Mouse (Mus musculus) adrenal gland, adult 2 months (tissue): ENCODE measurements around the gene Stxbp1. TPM values are rescaled to one million over a fixed set of nuclear protein-coding genes. Genes with fewer than 3 reads are reported as not detected.

Experiments used
- DNase-seq: peaks from one replicate; pipeline ENCODE4 v3.0.0; 2021
- polyA plus RNA-seq: library from polyadenylated mRNA; depleted of rRNA; stranded (reverse); fragments of >200 nt; gene quantifications from 2 replicates; pipeline ENCODE4 v1.2.3, GENCODE M21; 2012; rRNA removed
- total RNA-seq, 2 experiments: library from RNA; stranded (reverse); gene quantifications; 2 replicates each; pipeline ENCODE4 v1.2.3; 2021

The Stxbp1 gene
- total and polyA plus RNA-seq, 3 experiments = 8.0 to 29.5 (median 19.3) TPM

DNA sequence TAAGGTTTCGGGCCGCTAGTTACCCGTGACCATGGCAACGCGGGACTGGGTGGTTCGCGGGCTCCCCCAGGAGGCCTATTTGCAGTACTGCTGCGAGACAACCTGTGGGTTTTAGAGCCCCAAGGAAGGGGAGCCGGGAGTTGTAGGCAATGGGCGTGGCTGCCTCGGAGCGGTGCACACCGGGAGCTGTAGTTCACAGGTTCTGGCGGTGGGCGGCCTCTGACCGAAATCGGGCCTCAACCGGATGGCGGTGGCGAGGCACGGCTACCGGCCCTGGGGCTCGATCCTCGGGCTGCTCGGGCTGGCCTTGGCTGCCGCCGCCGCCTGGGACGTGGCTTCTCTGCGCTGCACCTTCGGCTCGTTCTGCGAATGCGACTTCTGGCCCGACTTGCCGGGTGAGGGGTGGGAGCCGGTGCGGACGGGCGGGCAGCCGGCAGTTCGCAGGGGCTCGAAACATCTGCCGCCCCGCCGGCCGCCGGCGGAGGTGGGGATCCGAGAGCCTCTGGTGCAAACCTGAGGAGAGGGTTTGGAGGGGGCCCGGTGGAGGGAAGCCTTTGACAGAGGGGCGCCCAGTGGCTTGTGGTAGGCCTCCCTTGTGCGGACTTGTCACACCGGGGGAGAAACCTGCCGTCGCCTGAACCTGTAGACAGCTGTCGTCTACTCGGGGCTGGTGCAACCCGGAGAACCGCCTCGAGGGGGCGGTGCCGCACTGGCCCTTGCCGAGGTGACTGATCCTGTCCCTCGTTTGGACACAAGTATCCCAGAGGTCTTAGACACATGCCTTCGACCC lies 89.8 kb downstream of the Stxbp1 start, which contains the start of gene Tor2a:
Gene Tor2a, plus strand, starts transcription at position 179 of the 790 bp plus-strand sequence.
- peak; percentile 98 for DNase-seq

DNA sequence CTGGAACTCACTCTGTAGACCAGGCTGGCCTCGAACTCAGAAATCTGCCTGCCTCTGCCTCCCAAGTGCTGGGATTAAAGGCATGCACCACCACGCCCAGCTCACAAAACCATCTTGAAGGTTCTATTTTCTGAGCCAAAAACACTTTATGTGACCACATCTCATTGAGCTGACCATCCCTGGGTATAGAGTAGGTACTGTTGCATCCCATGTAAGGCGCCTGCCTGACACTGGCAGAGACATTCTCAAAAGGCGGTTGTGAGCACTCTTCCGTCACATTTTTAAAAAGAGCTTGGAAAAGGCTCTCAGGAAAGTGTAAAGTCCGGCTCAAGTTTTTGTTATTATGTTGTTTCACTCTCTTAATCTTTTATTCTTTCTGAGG lies 90.4 kb downstream of the Stxbp1 start:
- DNase-seq = no peak

DNA sequence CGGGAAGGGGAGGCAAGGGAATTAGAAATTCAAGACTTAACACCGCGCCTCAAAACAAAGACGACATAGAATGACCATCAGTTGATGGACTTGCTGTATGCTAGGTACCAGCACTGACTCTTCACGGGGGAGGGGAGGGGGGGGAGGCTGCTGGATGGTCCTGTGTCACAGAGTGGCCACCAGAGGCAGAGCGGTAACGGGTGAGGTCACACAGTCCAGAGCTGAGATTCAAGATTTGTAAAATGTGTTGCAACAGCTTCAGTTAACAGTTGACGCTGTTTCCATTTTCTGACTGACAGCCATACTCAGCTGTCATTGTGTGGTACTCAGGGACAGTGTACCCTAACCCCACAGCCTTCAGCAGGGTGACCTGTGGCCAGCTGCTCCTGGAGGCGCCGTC lies 94.9 kb downstream of the Stxbp1 start:
- DNase-seq = no peak

DNA sequence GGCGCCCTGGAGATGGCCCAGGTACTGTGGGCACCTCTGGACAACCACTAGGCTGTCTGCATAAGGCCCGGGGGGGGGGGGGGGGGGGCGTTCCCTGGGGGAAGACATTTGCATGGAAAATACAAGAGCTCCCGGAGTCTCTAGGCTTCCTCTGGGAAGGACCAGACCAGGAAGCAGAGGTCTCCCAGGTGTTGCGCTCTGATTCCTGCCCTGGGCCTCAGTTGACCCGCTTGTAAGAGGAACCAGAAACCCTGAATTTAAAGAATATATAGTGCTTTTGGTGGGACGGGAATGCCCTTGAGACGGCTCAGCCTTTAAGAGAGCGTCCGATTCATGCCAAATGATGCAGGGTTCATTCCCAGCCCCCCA lies 95.4 kb downstream of the Stxbp1 start:
- no peak for DNase-seq

DNA sequence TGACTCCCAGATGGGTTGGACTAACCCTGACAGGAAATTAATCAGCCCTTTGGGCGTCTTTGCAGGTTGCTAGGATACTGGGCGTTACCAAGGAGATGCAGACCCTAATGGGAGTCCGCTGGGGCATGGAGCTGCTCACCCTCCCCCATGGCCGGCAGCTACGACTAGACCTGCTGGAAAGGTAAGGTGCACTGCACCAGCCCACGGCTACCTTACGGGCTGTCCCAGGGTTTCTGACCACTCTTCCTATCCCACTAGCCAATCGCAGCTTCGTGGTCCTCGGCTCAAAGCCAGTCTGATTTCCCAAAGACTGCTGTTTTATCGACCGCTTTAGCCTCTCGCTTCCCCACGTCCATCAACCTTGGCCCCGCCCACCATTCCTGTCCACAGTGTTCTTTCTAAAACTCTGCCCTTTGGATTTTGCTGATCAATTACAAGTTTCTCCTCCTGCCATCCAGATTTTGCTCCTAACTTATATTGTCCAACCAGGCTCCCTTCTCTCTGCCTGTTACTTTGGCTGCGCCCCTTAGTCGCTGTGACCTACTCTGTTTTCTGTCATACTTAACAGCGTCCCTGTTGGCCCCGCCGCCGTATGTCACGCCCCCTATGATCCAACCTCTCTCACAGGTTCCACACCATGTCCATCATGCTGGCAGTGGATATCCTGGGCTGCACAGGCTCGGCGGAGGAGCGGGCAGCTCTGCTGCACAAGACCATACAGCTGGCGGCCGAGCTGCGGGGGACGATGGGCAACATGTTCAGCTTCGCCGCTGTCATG lies 96.0 kb downstream of the Stxbp1 start:
- peak; percentile 89 for DNase-seq

DNA sequence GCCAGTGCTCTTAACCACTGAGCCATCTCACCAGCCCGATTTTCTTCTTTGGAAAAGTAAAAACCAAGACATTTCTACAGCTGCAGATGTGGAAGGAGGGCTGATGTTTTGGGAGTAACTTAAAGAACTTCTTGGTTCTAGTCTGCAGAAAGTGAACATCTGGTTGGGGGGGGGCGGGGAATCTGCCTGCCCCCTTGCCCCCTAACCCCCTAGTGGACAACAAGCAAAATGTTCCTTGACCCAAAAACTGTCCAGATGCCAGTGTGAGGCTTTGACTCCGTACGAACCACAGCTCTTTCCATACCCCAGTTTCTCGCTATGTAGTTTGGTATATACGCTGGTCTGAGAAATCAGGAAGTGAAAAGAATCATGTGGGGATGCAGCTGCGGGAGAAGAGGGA lies 96.8 kb downstream of the Stxbp1 start:
- no peak for DNase-seq

DNA sequence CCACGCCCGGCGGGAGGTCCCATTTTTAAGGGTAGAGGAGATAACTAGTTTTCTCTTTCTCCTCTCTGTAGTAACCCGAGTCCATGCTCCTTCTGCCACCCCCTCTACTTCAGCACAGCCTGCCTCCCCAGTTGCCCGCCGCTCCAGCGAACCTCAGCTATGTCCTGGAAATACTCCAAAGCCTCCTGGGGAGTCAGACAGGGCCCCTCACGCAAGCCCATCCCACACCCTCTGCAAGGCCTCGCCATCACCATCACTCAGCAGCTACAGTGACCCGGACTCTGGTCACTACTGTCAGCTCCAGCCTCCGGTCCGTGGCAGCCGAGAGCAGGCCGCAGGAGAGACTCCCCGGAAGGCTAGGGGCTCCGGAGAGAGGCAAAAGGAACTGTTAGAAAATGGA lies 98.0 kb downstream of the Stxbp1 start:
- DNase-seq = no peak

DNA sequence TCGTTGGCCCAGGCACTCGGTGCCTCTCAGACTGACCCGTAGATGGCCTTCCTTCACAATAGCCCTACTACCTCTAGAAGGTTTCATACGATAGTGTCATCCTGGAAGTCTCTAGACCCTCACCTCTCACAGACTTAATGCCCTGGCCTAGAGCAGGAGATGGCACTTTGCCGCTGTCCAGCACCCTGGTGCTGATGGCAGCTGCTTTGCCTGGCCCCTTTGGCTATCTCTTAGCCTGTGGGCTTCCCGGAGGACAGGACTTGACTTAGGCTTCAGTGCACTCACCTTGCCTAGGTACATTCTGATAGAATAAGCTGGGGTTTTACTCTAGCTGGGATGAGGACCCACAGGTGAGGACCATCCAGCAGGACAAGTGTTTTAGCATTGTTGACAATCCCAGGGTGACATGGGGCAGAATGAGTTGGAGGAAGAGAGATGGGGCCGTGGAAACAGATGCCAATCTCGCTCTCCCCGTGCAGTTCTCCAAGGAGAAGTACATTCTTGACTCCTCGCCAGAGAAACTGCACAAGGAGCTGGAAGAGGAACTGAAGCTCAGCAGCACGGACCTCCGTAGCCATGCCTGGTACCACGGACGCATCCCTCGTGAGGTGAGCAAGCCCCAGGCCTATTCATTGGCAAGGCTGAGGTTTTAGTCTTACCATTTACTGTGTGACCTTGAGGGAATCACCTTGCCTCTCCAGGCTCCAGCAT lies 102.6 kb downstream of the Stxbp1 start:
- no peak for DNase-seq

DNA sequence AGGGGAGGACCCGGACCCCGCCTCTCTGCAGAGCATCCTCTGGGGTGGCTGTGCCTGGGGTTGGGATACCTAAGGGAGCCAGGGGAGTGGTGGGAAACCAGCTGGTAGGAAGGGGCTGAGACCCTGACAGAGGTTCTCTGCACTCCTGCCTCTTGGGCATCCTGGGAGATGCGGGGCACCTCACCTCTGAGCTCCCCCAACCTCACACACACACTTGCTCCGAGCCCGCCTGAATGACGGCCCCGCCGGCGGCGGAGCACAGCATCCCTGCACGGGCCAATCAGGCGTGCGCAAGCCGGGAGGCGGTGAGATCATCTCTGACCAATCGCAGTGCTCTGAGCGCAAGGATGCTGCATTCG lies 104.9 kb downstream of the Stxbp1 start:
- no peak for DNase-seq

DNA sequence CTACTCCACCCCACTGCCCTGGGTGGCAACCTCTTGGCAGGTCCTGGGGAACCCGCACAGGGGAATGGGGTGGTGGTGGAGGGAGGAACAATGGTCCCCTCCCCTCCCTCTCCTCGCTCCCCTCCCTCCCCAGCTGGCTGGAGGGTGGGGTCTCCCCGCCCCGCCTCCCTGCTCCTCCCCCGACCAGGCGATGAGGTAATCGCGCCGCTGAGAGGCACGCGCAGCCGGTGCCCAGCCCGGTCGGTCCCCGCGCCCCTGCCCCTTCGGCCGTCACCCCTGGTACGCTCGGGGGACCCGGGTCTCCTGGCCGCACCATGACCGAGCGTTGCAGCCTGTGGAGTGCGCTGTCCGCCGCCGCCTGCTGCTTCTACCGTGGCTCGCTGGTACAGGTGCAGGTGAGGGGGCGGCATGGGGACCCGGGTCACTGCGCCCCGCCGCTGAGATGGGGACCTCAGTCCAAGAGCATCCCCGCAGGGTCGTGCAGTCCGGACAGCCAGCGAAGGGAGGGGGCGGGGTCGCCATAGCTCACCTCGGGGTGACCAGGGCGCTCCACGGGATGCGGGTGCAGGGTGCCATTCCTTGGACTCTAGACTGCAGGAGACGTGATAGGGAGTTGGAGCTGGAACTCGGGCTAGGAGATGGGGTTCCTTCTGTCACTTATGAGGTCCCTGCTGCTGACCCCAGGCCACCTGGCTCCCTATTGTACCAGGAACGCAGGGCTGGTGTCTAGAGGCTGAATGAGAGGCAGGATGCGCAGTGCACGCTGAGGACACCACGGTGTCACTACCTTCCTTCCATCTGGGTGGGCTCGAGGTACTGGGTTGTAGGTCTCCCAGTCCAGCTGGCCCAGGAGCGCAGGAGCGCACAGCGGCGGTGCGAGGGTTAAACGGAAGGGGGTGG lies 105.5 kb downstream of the Stxbp1 start:
- peak; percentile 62 for DNase-seq

DNA sequence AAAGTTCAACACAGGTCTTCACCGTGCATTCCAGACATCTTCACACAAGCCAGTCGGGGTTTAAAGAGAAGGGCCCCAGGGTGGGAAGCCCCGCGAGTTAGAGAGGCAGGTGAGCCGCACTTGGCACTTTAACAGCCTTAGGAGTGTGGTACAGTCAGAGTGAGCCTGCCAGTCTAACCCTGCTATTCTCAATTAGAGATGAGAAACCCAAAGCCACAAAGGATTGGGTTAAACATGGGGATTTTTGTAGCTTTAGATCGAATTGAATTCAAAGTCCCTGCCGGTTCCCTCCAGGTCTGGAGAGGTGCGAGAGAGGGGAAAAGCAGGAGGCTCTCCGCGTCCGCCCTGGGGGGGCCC lies 106.2 kb downstream of the Stxbp1 start, which contains the start of gene 6330409D20Rik:
Gene 6330409D20Rik, minus strand, starts transcription at position 101 of the 357 bp plus-strand sequence.
- no peak for DNase-seq

DNA sequence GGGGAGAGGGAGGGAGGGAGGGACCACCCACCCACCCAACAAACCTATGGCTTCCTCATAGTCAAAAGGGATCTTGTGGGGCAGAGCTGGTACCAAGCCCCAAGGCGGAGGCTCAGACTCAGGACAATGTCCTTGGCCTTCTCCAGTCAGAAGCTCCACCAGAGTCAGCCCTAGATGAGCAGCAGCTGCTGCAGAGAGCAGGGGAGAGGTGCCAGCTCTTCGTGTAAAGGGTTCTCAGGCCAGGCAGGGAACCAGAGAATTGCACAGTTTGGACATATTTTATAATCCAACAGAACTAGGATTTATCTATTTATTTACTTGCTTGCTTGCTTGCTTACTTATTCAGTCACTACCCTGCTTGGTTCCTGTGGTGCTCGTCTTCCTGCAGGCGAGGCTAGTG lies 107.7 kb downstream of the Stxbp1 start:
- DNase-seq = peak; percentile 56

Other genes with a start within 250 kb of the Stxbp1 start
- 10 to 100 TPM; 55.2 to 55.6 TPM for gene St6galnac6, start 247.5 kb downstream of the Stxbp1 start, total RNA-seq
- 115 and 122 TPM in 2 replicates for gene St6galnac6, start 247.5 kb downstream of the Stxbp1 start, polyA plus RNA-seq
- gene Ak1, start 225.5 kb downstream of the Stxbp1 start, total RNA-seq = 10 to 100 TPM; 40.6 to 59.0 TPM
- gene Ak1, start 225.5 kb downstream of the Stxbp1 start, polyA plus RNA-seq = 66.6 and 67.7 TPM in 2 replicates
- gene Eng, start 200.7 kb downstream of the Stxbp1 start, total RNA-seq = 100 to 1,000 TPM; 100 to 128 TPM
- gene Eng, start 200.7 kb downstream of the Stxbp1 start, polyA plus RNA-seq = 266 and 281 TPM in 2 replicates
- gene Fpgs, start 143.1 kb downstream of the Stxbp1 start, total RNA-seq = 10 to 100 TPM in 1 of 2 experiments, 1 to 10 TPM in 1; 7.5 to 13.9 TPM
- gene Fpgs, start 143.1 kb downstream of the Stxbp1 start, polyA plus RNA-seq = 45.7 and 48.2 TPM in 2 replicates
- 10 to 100 TPM; 69.7 to 74.7 TPM for gene Cdk9, start 134.2 kb downstream of the Stxbp1 start, total RNA-seq
- 131 and 132 TPM in 2 replicates for gene Cdk9, start 134.2 kb downstream of the Stxbp1 start, polyA plus RNA-seq
- gene Sh2d3c, start 126.2 kb downstream of the Stxbp1 start, total RNA-seq = 10 to 100 TPM; 11.3 to 19.1 TPM
- 47.0 and 50.8 TPM in 2 replicates for gene Sh2d3c, start 126.2 kb downstream of the Stxbp1 start, polyA plus RNA-seq
- gene 6330409D20Rik, start 106.2 kb downstream of the Stxbp1 start, total RNA-seq = not detected
- not detected in 2 replicates for gene 6330409D20Rik, start 106.2 kb downstream of the Stxbp1 start, polyA plus RNA-seq
- gene Tor2a, start 90.0 kb downstream of the Stxbp1 start, total RNA-seq = 10 to 100 TPM; 18.7 to 26.5 TPM
- gene Tor2a, start 90.0 kb downstream of the Stxbp1 start, polyA plus RNA-seq = 70.6 and 74.0 TPM in 2 replicates
- under 1 TPM; 0.24 to 0.35 TPM for gene Ttc16, start 71.6 kb downstream of the Stxbp1 start, total RNA-seq
- 0.31 and 0.37 TPM in 2 replicates for gene Ttc16, start 71.6 kb downstream of the Stxbp1 start, polyA plus RNA-seq
- gene Ptrh1, start 71.5 kb downstream of the Stxbp1 start, total RNA-seq = 10 to 100 TPM in 1 of 2 experiments, 1 to 10 TPM in 1; 4.0 to 14.3 TPM
- 5.0 and 6.3 TPM in 2 replicates for gene Ptrh1, start 71.5 kb downstream of the Stxbp1 start, polyA plus RNA-seq
- gene Cfap157, start 62.8 kb downstream of the Stxbp1 start, total RNA-seq = not detected
- not detected in 2 replicates for gene Cfap157, start 62.8 kb downstream of the Stxbp1 start, polyA plus RNA-seq
- gene Fam129b, start 28.9 kb upstream of the Stxbp1 start, total RNA-seq = 10 to 100 TPM; 14.8 to 27.4 TPM
- 20.1 and 21.6 TPM in 2 replicates for gene Fam129b, start 28.9 kb upstream of the Stxbp1 start, polyA plus RNA-seq
- gene Rpl12, start 114.3 kb upstream of the Stxbp1 start, total RNA-seq = 100 to 1,000 TPM; 136 to 149 TPM
- 146 and 165 TPM in 2 replicates for gene Rpl12, start 114.3 kb upstream of the Stxbp1 start, polyA plus RNA-seq
- gene Lrsam1, start 114.4 kb upstream of the Stxbp1 start, total RNA-seq = 10 to 100 TPM; 18.0 to 25.6 TPM
- 24.8 and 26.0 TPM in 2 replicates for gene Lrsam1, start 114.4 kb upstream of the Stxbp1 start, polyA plus RNA-seq
- 10 to 100 TPM; 14.1 to 23.9 TPM for gene Slc2a8, start 134.8 kb upstream of the Stxbp1 start, total RNA-seq
- gene Slc2a8, start 134.8 kb upstream of the Stxbp1 start, polyA plus RNA-seq = 525 and 573 TPM in 2 replicates